Mouse (Mus musculus) cerebellum, postnatal 10 days (tissue): ENCODE measurements around the gene Klhl26.

Experiments
- DNase-seq, 2 experiments: peaks; one replicate each; pipeline ENCODE4 v3.0.0; 2021; ENCODE audit warnings: mixed read lengths in 2 of 2

Klhl26 gene

GRCm38 (mm10) chr8:70501820-70502529 is 25.2 kb upstream of the Klhl26 start:
- peak; percentile 77 to 89 for DNase-seq

GRCm38 (mm10) chr8:70500386-70501301 is 23.9 kb upstream of the Klhl26 start:
- peak; percentile 70 to 72 for DNase-seq

GRCm38 (mm10) chr8:70495771-70496062 is 18.9 kb upstream of the Klhl26 start:
- DNase-seq, result no peak

- no peak for DNase-seq
These were observed 18.4 kb upstream of the Klhl26 start for GRCm38 (mm10) chr8:70495001-70495770.

GRCm38 (mm10) chr8:70494416-70494945 is 17.7 kb upstream of the Klhl26 start:
- DNase-seq, result no peak

GRCm38 (mm10) chr8:70493692-70494415 is 17.1 kb upstream of the Klhl26 start:
- DNase-seq, result no peak

- no peak for DNase-seq
These were observed 16.2 kb upstream of the Klhl26 start, which contains the start of gene Crlf1 for GRCm38 (mm10) chr8:70492664-70493640. Gene Crlf1 (plus strand): TSS chr8:70493158.

GRCm38 (mm10) chr8:70490880-70491495 is 14.2 kb upstream of the Klhl26 start:
- DNase-seq, result no peak

GRCm38 (mm10) chr8:70490061-70490879 is 13.5 kb upstream of the Klhl26 start:
- DNase-seq, result no peak

GRCm38 (mm10) chr8:70489576-70489975 is 12.8 kb upstream of the Klhl26 start:
- DNase-seq, result no peak

- DNase-seq, result no peak
These were observed 12.2 kb upstream of the Klhl26 start for GRCm38 (mm10) chr8:70488931-70489470.

- DNase-seq, result peak in 1 of 2 experiments; percentile 46
These were observed 11.4 kb upstream of the Klhl26 start for GRCm38 (mm10) chr8:70487993-70488796.

GRCm38 (mm10) chr8:70486941-70487520 is 10.3 kb upstream of the Klhl26 start, which contains the start of gene Tmem59l:
Gene Tmem59l (minus strand): TSS chr8:70487358.
- DNase-seq, result peak; percentile 73 to 78

- peak; percentile 59 to 69 for DNase-seq
These were observed 9.5 kb upstream of the Klhl26 start for GRCm38 (mm10) chr8:70486191-70486681.

- DNase-seq, result no peak
These were observed 6.2 kb upstream of the Klhl26 start for GRCm38 (mm10) chr8:70482943-70483342.

- no peak for DNase-seq
These were observed 5.1 kb upstream of the Klhl26 start for GRCm38 (mm10) chr8:70481908-70482307.

GRCm38 (mm10) chr8:70477269-70477982 is 658 bp upstream of the Klhl26 start:
- DNase-seq, result no peak
